8 mouse cellular contexts compared by ENCODE assay signal in the genomic region with DNA sequence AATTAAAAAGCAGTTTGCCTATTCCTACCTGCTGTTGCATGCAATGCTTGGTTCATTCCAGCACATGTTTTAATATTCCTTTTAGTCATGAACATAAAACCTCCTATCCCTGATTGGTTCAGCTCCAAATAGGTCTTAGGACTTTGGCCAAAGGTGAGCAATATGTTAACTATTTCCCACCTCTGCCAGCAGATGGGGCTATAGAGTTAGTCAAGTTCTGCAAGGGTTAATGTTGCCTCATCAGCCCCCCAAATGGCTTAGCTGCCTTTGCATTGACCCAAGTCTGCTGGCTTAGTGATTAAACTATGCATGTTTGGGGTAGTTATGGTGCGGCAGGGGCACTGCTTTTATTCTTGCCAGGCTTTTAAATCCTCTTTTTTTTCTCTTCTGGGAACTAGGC.
DNase-seq lines count a peak whose midpoint lies in the region; ATAC-seq and TF ChIP-seq lines count a peak whose summit lies in the region.

No protein-coding gene starts in this region.

- no peaks in the 10 kb centered on the region for H3K9me3 ChIP-seq in liver, embryonic 11.5 days (ENCODE audit: control insufficient read depth, low read length)

- H3K4me1 ChIP-seq in liver, adult 2 months (ENCODE audit: control insufficient read depth, insufficient read depth, low read length), result peaks cover 1% of the 10 kb centered on the region; the same call in 1 of the 2 replicates
- H3K4me1 ChIP-seq in liver, embryonic 11.5 days (replicated peaks; ENCODE audit: control insufficient read depth, insufficient read depth, low read length), result no peaks in the 10 kb centered on the region

- no peak overlapping the region for H3K4me3 ChIP-seq in liver, adult 2 months (ENCODE audit: insufficient read depth, low read depth, low read length)
- no peak overlapping the region for H3K4me3 ChIP-seq in liver, embryonic 11.5 days (ENCODE audit: low read depth, low read length)
- no peak overlapping the region for H3K4me3 ChIP-seq in myocyte

- DNase-seq in CD4-positive, CD25-positive, alpha-beta regulatory T cell, adult 2 months (ENCODE audit: low read depth, low spot score), result peak; percentile 33
- peak; percentile 56 for DNase-seq in liver, adult 2 months (ENCODE audit: extremely low read depth, low read depth, low spot score)
- no peak for DNase-seq in liver, embryonic 11.5 days (ENCODE audit: low spot score)
- peak; percentile 60 for DNase-seq in forelimb bud, embryonic 11.5 days (ENCODE audit: low read depth, low spot score)
- DNase-seq in layer of hippocampus, adult 8-10 months (ENCODE audit: low spot score in 2 of 2), result no peak
- no peak for DNase-seq in frontal cortex, postnatal 10 days (ENCODE audit: low spot score in 2 of 2)

- WGBS in liver, adult 2 months, result 19% methylated on average over 1 of the region's 1 CpGs
- WGBS in liver, embryonic 11.5 days, result 21% methylated on average over 1 of the region's 1 CpGs

- no peak overlapping the region for H3K27ac ChIP-seq in liver, adult 2 months (replicated peaks; ENCODE audit: insufficient read depth, low read depth, low read length)
- H3K27ac ChIP-seq in liver, embryonic 11.5 days (ENCODE audit: low read depth, low read length), result no peak overlapping the region

- no peaks in the 10 kb centered on the region for H3K27me3 ChIP-seq in liver, adult 2 months (ENCODE audit: control insufficient read depth, insufficient read depth, low read length)
- H3K27me3 ChIP-seq in liver, embryonic 11.5 days (replicated peaks; ENCODE audit: control insufficient read depth, insufficient read depth, low read length), result no peaks in the 10 kb centered on the region
- no peaks in the 10 kb centered on the region for H3K27me3 ChIP-seq in myocyte (ENCODE audit: control insufficient read depth, insufficient read depth, insufficient read length)

- peak; percentile 19; the same call in 1 of the 2 replicates for TF ChIP-seq CTCF in liver, adult 2 months (IDR thresholded peaks at IDR 0.05; ENCODE audit: low read depth, low read length)

- H3K4me2 ChIP-seq in liver, embryonic 11.5 days, result no peak overlapping the region
- no peak overlapping the region for H3K4me2 ChIP-seq in myocyte (ENCODE audit: low read depth)

- TF ChIP-seq POLR2A in liver, adult 2 months (IDR thresholded peaks at IDR 0.05; ENCODE audit: extremely low read depth, insufficient read depth, low read length), result no peak
- TF ChIP-seq POLR2A in myocyte (IDR thresholded peaks at IDR 0.05; ENCODE audit: insufficient read length, low read depth), result no peak

- H3ac ChIP-seq in myocyte (ENCODE audit: control insufficient read depth, insufficient read length), result no peak overlapping the region

- no peaks in the 10 kb centered on the region for H3K36me3 ChIP-seq in liver, adult 2 months (ENCODE audit: control insufficient read depth, insufficient read depth, low read length)
- H3K36me3 ChIP-seq in liver, embryonic 11.5 days (ENCODE audit: control insufficient read depth, insufficient read depth, low read length), result no peaks in the 10 kb centered on the region
- no peaks in the 10 kb centered on the region for H3K36me3 ChIP-seq in myocyte (ENCODE audit: control insufficient read depth, insufficient read depth)

- H3K79me2 ChIP-seq in liver, adult 2 months (ENCODE audit: control insufficient read depth, insufficient read depth, low read length), result no peaks in the 10 kb centered on the region
- no peaks in the 10 kb centered on the region for H3K79me2 ChIP-seq in myocyte (ENCODE audit: control insufficient read depth, insufficient read depth)

- no peak overlapping the region for H3K9ac ChIP-seq in liver, adult 2 months (ENCODE audit: low read depth, low read length)
- H3K9ac ChIP-seq in liver, embryonic 11.5 days (ENCODE audit: low read depth, low read length), result no peak overlapping the region

- ATAC-seq in CD4-positive, CD25-positive, alpha-beta regulatory T cell, adult 4 months, result no peak
- no peak for ATAC-seq in liver, embryonic 11.5 days (replicated peaks; ENCODE audit: low FRiP score)

TF ChIP-seq in myocyte, 11 proteins besides CTCF, POLR2A, EP300 and RAD21:
- TF ChIP-seq E2F4 (IDR thresholded peaks at IDR 0.05; ENCODE audit: insufficient read depth), result no peak
- 0 out of 2 replicates have a peak, but pooled peaks have one; percentile 13 for TF ChIP-seq CEBPB (IDR thresholded peaks at IDR 0.05; ENCODE audit: insufficient read depth, poor library complexity, severe bottlenecking)

Comparison
In these comparisons a context has a peak if more than half of its experiments do, and no peak if none do; other contexts are left out.
1. DNase-seq: peak in CD4-positive, CD25-positive, alpha-beta regulatory T cell, adult 2 months (single experiment), liver, adult 2 months (single experiment) and forelimb bud, embryonic 11.5 days (single experiment); none in liver, embryonic 11.5 days (single experiment), layer of hippocampus, adult 8-10 months (0 of 2) and frontal cortex, postnatal 10 days (0 of 2).